Mouse (Mus musculus) kidney, embryonic 15.5 days (tissue): ENCODE results near the gene Traf2. TPM values are rescaled to one million over a fixed set of nuclear protein-coding genes. Genes with fewer than 3 reads are reported as not detected.

Experiments
- ATAC-seq: fragments of 200-750 bp; cut with Nextera tagmentation; replicated peaks from 2 replicates; pipeline ENCODE4 v1.8.0; 2017; ENCODE audit warnings: moderate TSS enrichment; ENCODE audit not compliant: low FRiP score
- H3K27ac ChIP-seq: fragments of 300-500 bp; sonication (generic); 2 replicates; pipeline ENCODE4 v1.5.1; 2015; ENCODE audit warnings: mild to moderate bottlenecking, inconsistent platforms
- H3K27me3 ChIP-seq: fragments of 300-500 bp; sonication (generic); 2 replicates; pipeline ENCODE4 v1.6.1; 2015; ENCODE audit warnings: inconsistent platforms
- H3K36me3 ChIP-seq: fragments of 300-500 bp; sonication (generic); 2 replicates; pipeline ENCODE4 v1.6.1; 2015; ENCODE audit warnings: inconsistent platforms
- H3K4me1 ChIP-seq: fragments of 300-500 bp; sonication (generic); 2 replicates; pipeline ENCODE4 v1.6.1; 2015; ENCODE audit warnings: inconsistent platforms
- H3K4me2 ChIP-seq: fragments of 300-500 bp; sonication (generic); 2 replicates; pipeline ENCODE4 v1.6.1; 2015; ENCODE audit warnings: moderate library complexity, mild to moderate bottlenecking, inconsistent platforms
- H3K4me3 ChIP-seq: fragments of 300-500 bp; sonication (generic); replicated peaks from 2 replicates; pipeline ENCODE4 v1.5.1; 2015; ENCODE audit warnings: mild to moderate bottlenecking, inconsistent platforms
- H3K9ac ChIP-seq: fragments of 300-500 bp; sonication (generic); 2 replicates; pipeline ENCODE4 v1.6.1; 2015; ENCODE audit warnings: mild to moderate bottlenecking, inconsistent platforms
- H3K9me3 ChIP-seq: fragments of 300-500 bp; sonication (generic); replicated peaks from 2 replicates; pipeline ENCODE4 v1.6.1; 2016; ENCODE audit warnings: inconsistent platforms
- WGBS: fragments of 180-500 bp; shearing (Covaris S2); methylation state at CpG from one replicate; pipeline ENCODE4 v1.1.7; 2015; ENCODE audit warnings: mixed read lengths; 5-methylcytosine and 5-hydroxymethylcytosine counted together
- polyA plus RNA-seq: library from polyadenylated mRNA; unstranded; fragments of >200 nt; fragmentation: Nextera tagmentation; extraction: Ambion mirVana; gene quantifications from 2 replicates; pipeline ENCODE4 v1.2.1, GENCODE M21; 2015

The Traf2 gene
- polyA plus RNA-seq, result 36.0 and 37.3 TPM in 2 replicates

DNA sequence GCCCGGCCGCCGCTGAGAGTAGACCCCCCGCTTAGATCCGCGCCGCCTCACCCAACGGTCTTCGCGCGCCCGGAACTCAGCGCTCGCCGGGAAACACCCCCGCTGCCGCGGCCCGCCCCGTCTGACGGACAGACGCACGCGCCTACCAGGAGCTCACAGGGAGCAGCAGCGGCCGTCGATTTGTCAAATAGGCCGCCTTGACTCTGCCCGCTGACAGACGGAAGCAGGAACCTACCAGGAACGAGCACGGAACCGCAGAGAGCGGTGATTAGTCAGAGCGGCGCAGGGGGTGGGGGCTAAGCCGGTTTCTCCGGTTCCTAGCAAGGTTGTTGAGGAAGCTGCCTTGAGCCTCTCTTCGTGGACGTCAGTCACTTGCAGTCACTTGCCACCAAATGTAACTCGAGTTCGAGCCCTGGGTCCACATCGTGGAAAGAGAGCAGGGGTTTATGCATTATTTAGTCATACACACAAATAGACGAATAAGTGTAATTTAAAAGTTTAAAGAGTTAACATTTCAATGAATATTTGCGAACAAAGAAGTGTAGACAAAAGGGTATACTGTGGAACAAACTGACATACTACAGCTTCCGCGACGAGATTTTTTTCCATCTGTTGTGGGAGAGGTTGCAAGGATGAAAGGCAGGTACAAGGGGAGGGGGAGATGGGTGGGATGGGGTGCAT is at the start of gene Traf2:
Traf2 (minus strand) TSS at position 130 of the 681 bp plus-strand sequence.
- H3K4me2 ChIP-seq, result peak within 1 kb of the TSS; percentile 75
- peak within 1 kb of the TSS; percentile 81 for H3K4me3 ChIP-seq
- H3K36me3 ChIP-seq, result 0 out of 2 replicates have a peak, but pooled peaks cover 5% of the 10 kb centered on the region
- peak within 1 kb of the TSS; percentile 82 for H3K27ac ChIP-seq
- peaks cover 28% of the 10 kb centered on the region for H3K4me1 ChIP-seq
- ATAC-seq, result peak; percentile 99
- WGBS, result 3% methylated on average over 48 of the region's 48 CpGs
- H3K9ac ChIP-seq, result peak within 1 kb of the TSS; percentile 86
- no peaks in the 10 kb centered on the region for H3K9me3 ChIP-seq
- no peaks in the 10 kb centered on the region for H3K27me3 ChIP-seq

DNA sequence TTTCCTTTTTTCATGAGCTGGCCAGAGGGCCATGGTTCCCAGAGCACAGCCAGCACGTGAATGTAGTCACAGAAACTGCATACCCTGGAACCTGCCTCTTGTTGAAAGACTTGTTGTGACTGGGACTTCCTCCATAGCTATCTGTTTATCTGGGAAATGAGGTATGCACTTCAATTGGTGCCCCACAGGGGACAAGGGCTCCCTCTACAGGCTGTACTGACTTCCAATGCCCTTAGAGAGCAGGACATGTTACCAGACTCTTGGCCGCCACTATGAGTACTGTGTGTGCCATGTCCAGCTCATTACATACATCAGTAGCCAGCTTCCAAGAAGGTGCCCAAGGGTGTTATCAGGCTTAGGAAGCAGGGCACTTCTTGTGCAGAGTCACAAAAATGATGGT is 45.1 kb upstream of the Traf2 start:
- Histone ChIP-seq H3K27ac (no peak overlapping the region), H3K4me2 (no peak overlapping the region), H3K9ac (no peak overlapping the region), H3K4me1 (no peaks in the 10 kb centered on the region), H3K9me3 (no peaks in the 10 kb centered on the region), H3K36me3 (peaks cover 92% of the 10 kb centered on the region), H3K4me3 (no peak overlapping the region), H3K27me3 (no peaks in the 10 kb centered on the region)
- no peak for ATAC-seq
- 73% methylated on average over 2 of the region's 2 CpGs for WGBS

DNA sequence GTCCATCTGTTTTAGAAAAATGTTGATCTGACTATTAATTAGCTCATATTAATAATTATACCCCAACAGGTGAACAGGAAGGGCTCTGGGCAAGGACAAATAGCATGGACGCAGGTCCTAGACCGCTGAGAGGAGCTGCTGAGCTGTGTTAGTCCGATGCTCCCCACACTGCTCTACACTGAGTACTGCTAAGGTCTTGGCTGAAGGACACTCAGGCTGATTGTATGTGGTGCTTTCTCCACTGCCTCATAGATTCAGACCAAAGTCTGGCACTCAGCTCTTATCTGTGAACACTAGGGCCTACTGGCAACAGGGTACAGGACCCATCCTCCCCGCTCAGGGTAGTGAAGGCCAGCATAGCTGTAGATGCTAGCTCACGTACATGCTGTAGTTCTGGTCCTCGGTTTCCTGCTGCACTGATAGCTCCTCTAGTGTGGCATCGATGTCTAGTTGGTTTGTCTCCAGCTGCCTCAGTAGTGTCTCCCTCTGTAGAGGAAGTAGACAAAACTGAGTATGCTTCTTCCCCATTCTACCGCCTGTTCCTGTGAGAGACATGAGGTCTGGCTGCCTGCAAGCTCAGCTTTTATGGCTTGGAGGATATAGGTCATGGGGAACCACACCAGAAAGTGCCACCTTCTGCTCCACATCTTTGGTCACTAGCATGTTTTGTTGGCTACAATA is 41.6 kb upstream of the Traf2 start:
- H3K9me3 ChIP-seq, result no peaks in the 10 kb centered on the region
- no peak overlapping the region for H3K27ac ChIP-seq
- H3K36me3 ChIP-seq, result peaks cover 94% of the 10 kb centered on the region
- no peak overlapping the region for H3K4me2 ChIP-seq
- H3K27me3 ChIP-seq, result no peaks in the 10 kb centered on the region
- no peak overlapping the region for H3K4me3 ChIP-seq
- no peak for ATAC-seq
- H3K4me1 ChIP-seq, result no peaks in the 10 kb centered on the region
- H3K9ac ChIP-seq, result no peak overlapping the region
- 92% methylated on average over 8 of the region's 8 CpGs for WGBS

DNA sequence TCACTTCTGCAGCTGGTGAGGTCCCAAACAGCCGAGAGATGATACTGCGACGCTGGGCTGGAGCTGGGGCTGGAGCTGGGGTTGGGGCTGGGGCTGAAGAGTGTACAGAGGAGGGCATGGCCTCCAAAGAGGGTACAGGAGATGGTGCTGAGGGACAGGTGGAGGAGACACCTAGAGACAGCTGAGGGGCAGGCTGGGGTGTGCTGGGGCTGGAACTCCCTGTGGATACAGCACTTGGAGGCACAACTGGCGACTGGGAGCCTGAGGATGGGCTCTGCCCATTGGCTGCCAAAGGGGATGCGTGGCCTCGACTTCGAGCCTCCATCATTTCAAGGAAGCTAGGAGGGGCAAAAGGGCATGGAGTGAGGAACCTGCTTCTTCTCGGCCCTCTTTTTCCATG is 40.5 kb upstream of the Traf2 start:
- peaks cover 89% of the 10 kb centered on the region for H3K36me3 ChIP-seq
- WGBS, result 85% methylated on average over 8 of the region's 8 CpGs

DNA sequence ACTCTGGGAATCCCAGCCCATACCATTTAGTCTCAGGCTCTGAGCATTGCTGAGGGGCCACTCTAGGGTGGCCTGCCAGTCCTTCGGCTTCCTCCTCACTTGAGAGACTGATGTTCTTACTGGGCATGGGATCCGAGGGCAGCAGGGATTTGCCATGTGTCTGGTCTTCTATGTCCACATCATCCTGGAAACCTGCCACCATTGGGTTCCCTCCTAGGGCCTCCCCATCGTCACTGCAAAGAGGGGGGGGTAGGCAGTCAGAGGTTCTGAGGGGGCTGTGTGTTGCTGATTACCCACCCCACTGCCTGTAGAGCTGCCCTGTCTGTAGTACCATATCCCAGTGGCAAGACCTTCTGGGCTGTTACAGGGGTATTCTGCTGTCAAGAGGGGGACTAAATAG is 38.9 kb upstream of the Traf2 start:
- Histone ChIP-seq H3K4me1 (peaks cover 25% of the 10 kb centered on the region), H3K9ac (no peak overlapping the region), H3K36me3 (peaks cover 72% of the 10 kb centered on the region), H3K27ac (no peak overlapping the region), H3K4me3 (no peak overlapping the region), H3K4me2 (no peak overlapping the region), H3K9me3 (no peaks in the 10 kb centered on the region), H3K27me3 (peaks cover 8% of the 10 kb centered on the region)
- WGBS, result 79% methylated on average over 3 of the region's 3 CpGs
- ATAC-seq, result no peak

More for the DNA sequence above, 40.5 kb upstream of the Traf2 start:
- Histone ChIP-seq H3K9ac (no peak overlapping the region), H3K4me1 (peaks cover 8% of the 10 kb centered on the region), H3K27ac (no peak overlapping the region), H3K4me2 (no peak overlapping the region), H3K27me3 (no peaks in the 10 kb centered on the region), H3K4me3 (no peak overlapping the region), H3K9me3 (no peaks in the 10 kb centered on the region)
- no peak for ATAC-seq

DNA sequence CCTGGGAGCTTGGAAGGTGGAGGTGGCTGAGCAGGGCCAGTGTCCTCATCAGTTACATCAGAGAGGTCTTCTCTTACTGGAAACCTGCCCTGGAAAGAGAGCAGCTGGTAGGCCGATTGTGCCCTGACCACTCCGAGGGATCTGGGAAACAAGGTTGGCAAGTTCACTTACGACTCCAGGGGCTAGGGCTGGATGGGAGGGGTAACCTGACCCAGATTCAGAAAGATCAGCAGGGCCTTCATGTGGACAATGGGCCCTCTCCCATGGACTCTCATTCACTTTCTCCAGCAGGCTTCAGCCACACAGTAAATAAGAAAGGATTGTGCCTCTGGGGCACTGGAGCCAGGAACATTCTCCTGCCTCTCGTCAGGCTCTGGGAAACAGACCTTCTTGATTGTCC is 38.1 kb upstream of the Traf2 start:
- H3K4me3 ChIP-seq, result no peak overlapping the region
- ATAC-seq, result no peak
- H3K4me1 ChIP-seq, result peaks cover 29% of the 10 kb centered on the region
- H3K9me3 ChIP-seq, result no peaks in the 10 kb centered on the region
- H3K27me3 ChIP-seq, result peaks cover 15% of the 10 kb centered on the region
- H3K9ac ChIP-seq, result no peak overlapping the region
- no peak overlapping the region for H3K27ac ChIP-seq
- H3K36me3 ChIP-seq, result peaks cover 65% of the 10 kb centered on the region
- no peak overlapping the region for H3K4me2 ChIP-seq
- WGBS, result 77% methylated on average over 4 of the region's 4 CpGs

DNA sequence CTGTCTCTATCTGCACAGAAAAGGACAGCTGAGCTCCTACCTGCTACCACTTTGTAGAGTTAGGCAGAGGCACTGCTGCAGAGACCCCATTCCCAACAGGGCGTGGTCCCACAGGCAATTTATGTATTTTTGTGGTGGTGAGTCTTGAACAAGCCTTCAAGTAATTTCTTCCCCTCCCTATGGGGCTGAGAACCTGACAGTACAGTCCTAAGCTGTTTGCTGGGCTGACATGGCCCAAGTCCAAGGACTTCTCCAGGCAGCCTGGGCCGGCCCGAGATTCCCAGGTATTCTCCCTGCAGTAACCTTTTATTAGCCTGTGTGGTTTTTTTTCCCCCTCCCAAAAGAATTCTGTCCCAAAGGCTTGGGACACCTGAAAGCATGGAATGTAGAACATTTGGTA is 37.4 kb upstream of the Traf2 start:
- H3K4me1 ChIP-seq, result peaks cover 36% of the 10 kb centered on the region
- no peak overlapping the region for H3K4me2 ChIP-seq
- H3K27ac ChIP-seq, result no peak overlapping the region
- peaks cover 22% of the 10 kb centered on the region for H3K27me3 ChIP-seq
- WGBS, result 91% methylated on average over 3 of the region's 3 CpGs
- peaks cover 58% of the 10 kb centered on the region for H3K36me3 ChIP-seq
- ATAC-seq, result no peak
- H3K9ac ChIP-seq, result no peak overlapping the region
- H3K9me3 ChIP-seq, result no peaks in the 10 kb centered on the region
- no peak overlapping the region for H3K4me3 ChIP-seq

DNA sequence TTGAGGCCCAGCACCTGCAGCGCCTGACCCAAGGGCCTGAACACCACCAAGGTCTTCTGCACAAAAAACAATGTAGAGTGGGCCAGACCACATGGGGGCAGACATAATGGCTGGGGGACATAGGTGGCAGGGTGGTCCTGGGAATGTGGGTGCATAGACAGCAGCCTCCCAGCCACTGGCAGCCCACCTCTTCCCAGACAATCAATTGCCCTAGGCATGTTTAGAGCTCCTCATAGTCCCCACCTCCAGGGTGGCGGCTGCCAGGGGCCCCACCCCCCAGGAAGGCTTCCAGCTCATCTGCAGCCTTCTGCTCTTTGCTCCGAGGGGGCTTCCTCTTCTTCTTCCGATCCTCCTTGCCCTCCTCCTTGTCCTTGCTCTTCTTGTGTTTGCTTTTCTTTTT is 36.8 kb upstream of the Traf2 start:
- H3K9ac ChIP-seq, result no peak overlapping the region
- no peak overlapping the region for H3K27ac ChIP-seq
- no peak overlapping the region for H3K4me2 ChIP-seq
- no peak overlapping the region for H3K4me3 ChIP-seq
- 66% methylated on average over 4 of the region's 4 CpGs for WGBS
- peaks cover 42% of the 10 kb centered on the region for H3K4me1 ChIP-seq
- peaks cover 55% of the 10 kb centered on the region for H3K36me3 ChIP-seq
- H3K9me3 ChIP-seq, result no peaks in the 10 kb centered on the region
- peaks cover 28% of the 10 kb centered on the region for H3K27me3 ChIP-seq
- ATAC-seq, result no peak

DNA sequence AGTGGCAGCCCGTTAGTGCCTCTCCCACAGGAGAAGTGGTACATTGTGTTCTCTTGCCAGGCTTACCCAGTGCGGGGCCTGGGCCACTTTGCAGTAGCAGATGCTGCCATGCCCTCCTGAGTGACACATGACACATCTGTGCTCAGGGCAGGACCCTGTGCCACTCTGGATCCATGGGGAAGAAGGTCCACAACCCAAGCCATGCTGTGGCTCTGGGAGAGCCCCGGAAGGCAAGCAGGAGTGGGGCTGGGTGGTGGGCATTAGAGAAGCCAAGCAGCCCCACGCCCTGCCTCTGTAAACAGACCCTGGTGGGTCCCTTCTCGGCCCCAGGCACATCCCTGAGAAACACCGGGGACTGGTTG is 36.4 kb upstream of the Traf2 start:
- Histone ChIP-seq H3K4me2 (no peak overlapping the region), H3K27me3 (peaks cover 33% of the 10 kb centered on the region)

DNA sequence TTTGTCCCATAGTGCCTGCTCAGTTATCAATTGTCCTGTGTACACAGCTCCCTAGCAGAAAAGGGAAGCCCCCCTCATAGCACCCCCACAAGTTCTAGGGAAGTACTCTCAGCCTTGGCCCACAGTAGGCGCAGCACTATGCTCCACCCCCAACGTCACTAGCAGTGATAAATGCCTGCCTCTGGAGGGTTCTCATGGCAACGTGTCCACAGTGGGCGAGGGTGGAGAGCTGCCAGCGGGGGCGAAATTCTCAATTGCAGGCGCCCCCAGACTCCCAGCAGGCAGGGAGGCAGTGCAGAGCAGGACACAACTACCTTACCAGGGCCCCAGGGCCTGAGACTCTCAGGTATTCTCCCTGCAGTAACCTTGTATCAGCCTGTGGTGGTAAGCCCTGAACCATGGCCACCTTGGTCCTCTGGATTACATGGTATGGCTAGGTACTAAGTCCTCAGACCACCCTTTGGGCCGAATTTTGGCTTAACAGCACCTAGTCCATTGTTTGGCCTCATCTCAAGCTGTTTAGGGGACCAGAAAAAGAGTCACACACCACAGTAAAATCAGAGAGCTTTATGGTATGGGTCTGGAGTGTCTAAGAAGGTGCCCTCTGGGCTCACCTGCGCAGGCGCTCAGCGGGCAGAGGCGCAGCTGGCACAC is 35.9 kb upstream of the Traf2 start:
- 55% methylated on average over 12 of the region's 12 CpGs for WGBS
- Histone ChIP-seq H3K9me3 (no peaks in the 10 kb centered on the region), H3K27ac (no peak overlapping the region), H3K9ac (no peak overlapping the region), H3K36me3 (peaks cover 46% of the 10 kb centered on the region), H3K4me2 (no peak overlapping the region), H3K27me3 (peaks cover 38% of the 10 kb centered on the region), H3K4me3 (no peak overlapping the region), H3K4me1 (peaks cover 52% of the 10 kb centered on the region)
- no peak for ATAC-seq

More for the DNA sequence above, 36.4 kb upstream of the Traf2 start:
- peaks cover 51% of the 10 kb centered on the region for H3K36me3 ChIP-seq
- ATAC-seq, result no peak
- H3K27ac ChIP-seq, result no peak overlapping the region
- 84% methylated on average over 6 of the region's 6 CpGs for WGBS
- H3K4me3 ChIP-seq, result no peak overlapping the region
- peaks cover 47% of the 10 kb centered on the region for H3K4me1 ChIP-seq
- no peak overlapping the region for H3K9ac ChIP-seq
- H3K9me3 ChIP-seq, result no peaks in the 10 kb centered on the region

DNA sequence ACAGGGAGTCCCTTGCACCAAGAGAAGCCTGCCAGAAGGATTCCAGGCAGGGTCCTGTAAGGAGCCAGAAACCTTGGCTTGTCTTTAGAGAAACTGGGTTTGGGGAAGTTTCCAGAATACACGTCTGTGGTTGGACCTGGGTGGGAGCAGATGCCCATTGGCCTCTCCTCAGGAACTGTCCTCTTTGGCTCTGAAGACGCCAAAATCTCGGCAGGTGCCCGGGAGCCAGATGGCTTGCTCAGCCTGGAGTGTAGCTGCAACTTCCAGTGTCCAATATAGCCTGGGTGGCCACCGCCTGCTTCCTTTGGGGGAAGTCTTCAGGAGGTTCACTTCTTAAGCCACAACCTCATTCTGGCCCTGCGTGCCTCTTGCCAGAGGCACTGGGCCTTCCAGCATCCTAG is 35.2 kb upstream of the Traf2 start:
- H3K4me2 ChIP-seq, result peak overlapping the region; percentile 70; the same call in 1 of the 2 replicates
- H3K9me3 ChIP-seq, result no peaks in the 10 kb centered on the region
- H3K36me3 ChIP-seq, result peaks cover 39% of the 10 kb centered on the region
- peaks cover 45% of the 10 kb centered on the region for H3K27me3 ChIP-seq
- ATAC-seq, result no peak
- no peak overlapping the region for H3K9ac ChIP-seq
- 30% methylated on average over 6 of the region's 6 CpGs for WGBS
- H3K4me1 ChIP-seq, result peaks cover 59% of the 10 kb centered on the region
- H3K27ac ChIP-seq, result no peak overlapping the region
- H3K4me3 ChIP-seq, result no peak overlapping the region

DNA sequence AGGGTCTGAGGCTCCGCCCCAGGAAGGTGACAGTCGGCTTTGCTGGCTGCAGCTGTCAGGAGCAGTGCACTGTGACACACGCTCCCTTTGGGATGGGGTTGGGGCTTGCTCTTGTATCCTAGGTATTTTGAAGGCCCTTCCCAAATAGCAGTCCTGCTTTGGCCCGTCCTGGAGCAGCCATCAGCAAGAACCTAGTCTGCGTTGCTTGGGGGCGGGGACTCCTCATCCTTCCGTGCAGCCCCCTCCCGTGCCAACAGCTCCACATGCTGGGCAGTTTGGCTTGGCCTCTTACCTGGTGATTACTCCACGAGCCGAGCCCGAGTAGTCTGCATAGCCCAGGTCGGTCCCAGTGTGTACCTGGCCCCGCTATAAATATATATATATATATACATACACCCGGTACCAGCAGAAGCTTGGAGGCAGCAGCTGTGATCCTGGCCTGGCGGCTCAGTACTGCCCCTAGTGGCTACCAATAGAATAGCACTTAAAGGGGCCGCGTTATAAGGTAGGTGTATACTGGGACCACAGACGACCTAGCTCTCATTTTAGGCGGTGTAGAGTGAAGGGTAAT is 34.6 kb upstream of the Traf2 start, which contains the start of gene Ajm1:
Ajm1 (minus strand) TSS at position 464 of the 571 bp plus-strand sequence.
- WGBS, result 5% methylated on average over 19 of the region's 19 CpGs

More for the DNA sequence above, 34.6 kb upstream of the Traf2 start, which contains the start of gene Ajm1:
- Histone ChIP-seq H3K4me1 (peaks cover 60% of the 10 kb centered on the region), H3K9me3 (no peaks in the 10 kb centered on the region), H3K9ac (no peak within 1 kb of the TSS), H3K36me3 (peaks cover 34% of the 10 kb centered on the region), H3K4me2 (peak within 1 kb of the TSS; percentile 70), H3K4me3 (peak within 1 kb of the TSS; percentile 39), H3K27ac (no peak within 1 kb of the TSS), H3K27me3 (peaks cover 50% of the 10 kb centered on the region)
- peak; percentile 47 for ATAC-seq
